Mouse (Mus musculus) frontal cortex, adult 2 months (tissue): ENCODE results near the gene Bpgm. TPM values are rescaled to one million over a fixed set of nuclear protein-coding genes. Genes with fewer than 3 reads are reported as not detected.

Experiments
- DNase-seq, 2 experiments: peaks; one replicate each; pipeline ENCODE4 v3.0.0; 2022; ENCODE audit warnings: low spot score in 1 of 2; ENCODE audit errors: extremely low spot score in 1 of 2
- polyA plus RNA-seq: library from polyadenylated mRNA; depleted of rRNA; stranded (reverse); fragments of >200 nt; gene quantifications from 2 replicates; pipeline ENCODE4 v1.2.3, GENCODE M21; 2012; rRNA removed

The Bpgm gene
- 75.5 and 82.1 TPM in 2 replicates for polyA plus RNA-seq

- DNase-seq = peak; percentile 99 to 100
Observed at GRCm38 (mm10) chr6:34475974-34476794, at the start of gene Bpgm. Gene Bpgm (plus strand): TSS chr6:34476207.

- no peak for DNase-seq
Observed at GRCm38 (mm10) chr6:34439006-34439405, 37.0 kb upstream of the Bpgm start.

GRCm38 (mm10) chr6:34441556-34442257, 34.3 kb upstream of the Bpgm start:
- peak in 1 of 2 experiments; percentile 16 for DNase-seq

- peak in 1 of 2 experiments; percentile 9 for DNase-seq
Observed at GRCm38 (mm10) chr6:34443791-34444190, 32.2 kb upstream of the Bpgm start.

GRCm38 (mm10) chr6:34447961-34448360, 28.0 kb upstream of the Bpgm start:
- peak; percentile 52 to 90 for DNase-seq

- no peak for DNase-seq
Observed at GRCm38 (mm10) chr6:34448696-34449095, 27.3 kb upstream of the Bpgm start.

- DNase-seq = no peak
Observed at GRCm38 (mm10) chr6:34452963-34453770, 22.8 kb upstream of the Bpgm start.

- DNase-seq = no peak
Observed at GRCm38 (mm10) chr6:34459456-34459855, 16.6 kb upstream of the Bpgm start.

- no peak for DNase-seq
Observed at GRCm38 (mm10) chr6:34460651-34461050, 15.4 kb upstream of the Bpgm start.

- DNase-seq = no peak
Observed at GRCm38 (mm10) chr6:34463582-34463981, 12.4 kb upstream of the Bpgm start.

- no peak for DNase-seq
Observed at GRCm38 (mm10) chr6:34471434-34472110, 4.4 kb upstream of the Bpgm start.

- DNase-seq = no peak
Observed at GRCm38 (mm10) chr6:34473346-34473745, 2.7 kb upstream of the Bpgm start.

GRCm38 (mm10) chr6:34474031-34474430, 2.0 kb upstream of the Bpgm start:
- DNase-seq = no peak

- DNase-seq = no peak
Observed at GRCm38 (mm10) chr6:34475391-34475790, 616 bp upstream of the Bpgm start.

GRCm38 (mm10) chr6:34478036-34478435, 2.0 kb downstream of the Bpgm start:
- DNase-seq = no peak

- DNase-seq = peak in 1 of 2 experiments; percentile 38
Observed at GRCm38 (mm10) chr6:34478677-34479360, 2.8 kb downstream of the Bpgm start.

- no peak for DNase-seq
Observed at GRCm38 (mm10) chr6:34479531-34479930, 3.5 kb downstream of the Bpgm start.

- DNase-seq = no peak
Observed at GRCm38 (mm10) chr6:34480749-34481148, 4.7 kb downstream of the Bpgm start.

- no peak for DNase-seq
Observed at GRCm38 (mm10) chr6:34481349-34481748, 5.3 kb downstream of the Bpgm start.

GRCm38 (mm10) chr6:34482842-34483241, 6.8 kb downstream of the Bpgm start:
- no peak for DNase-seq
